Mouse (Mus musculus): ENCODE measurements around the gene H2afv. TPM values are rescaled to one million over a fixed set of nuclear protein-coding genes. Genes with fewer than 3 reads are reported as not detected.

Gene H2afv
- polyA plus RNA-seq, 1 experiment from 2014 or later = 581 TPM

DNA sequence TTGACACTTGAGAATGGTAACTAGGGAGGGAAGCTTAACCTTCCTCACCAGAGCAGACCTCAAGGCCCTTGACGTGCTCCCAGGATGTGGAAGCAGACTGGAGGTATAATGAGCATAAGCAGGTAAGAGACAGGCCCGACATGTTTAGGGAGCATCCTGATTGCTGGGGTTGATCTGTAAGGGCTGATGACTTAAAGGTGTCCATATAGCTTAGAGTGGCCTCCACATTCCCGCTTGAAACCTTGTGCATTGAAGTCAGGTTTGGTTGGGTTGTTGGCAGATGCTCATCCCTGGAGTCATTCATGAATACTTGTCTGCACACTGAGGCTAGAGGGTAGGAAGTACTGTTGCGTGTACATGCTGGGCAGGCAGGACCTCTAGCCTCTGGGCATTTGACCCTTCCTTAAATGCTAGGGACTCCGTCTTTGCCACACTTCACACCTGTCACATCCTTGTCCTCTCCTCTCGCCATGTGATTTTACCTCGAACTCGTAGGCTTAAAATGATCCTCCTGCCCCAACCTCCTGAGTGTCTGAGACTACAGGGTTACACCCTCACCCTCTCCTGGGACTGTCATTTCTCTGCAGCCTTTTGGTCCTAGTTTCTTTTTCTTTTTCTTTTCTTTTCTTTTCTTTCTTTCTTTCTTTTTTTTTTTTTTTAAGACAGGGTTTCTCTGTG is 53.7 kb downstream of the H2afv start:
- Histone ChIP-seq H3K4me2 (ENCODE audit: low read depth, low read length) (peak overlapping the region; percentile 78), H3K9ac (ENCODE audit: low read length) (peak overlapping the region; percentile 93; the same call in 1 of the 2 replicates), H3K4me3 (ENCODE audit: low read length) (peak overlapping the region; percentile 91), H3K4me1 (replicated peaks; ENCODE audit: control insufficient read depth, insufficient read depth, low read length) (peaks cover 11% of the 10 kb centered on the region), H3K36me3 (ENCODE audit: control insufficient read depth, insufficient read depth, low read length) (peaks cover 5% of the 10 kb centered on the region; the same call in 1 of the 2 replicates), H3K27me3 (ENCODE audit: control insufficient read depth, insufficient read depth, low read depth, low read length) (no peaks in the 10 kb centered on the region), H3K27ac (ENCODE audit: low read length) (no peak overlapping the region), H3K9me3 (ENCODE audit: control insufficient read depth, low read length) (no peaks in the 10 kb centered on the region)
- ATAC-seq (ENCODE audit: low read depth) = no peak
- 74% methylated on average over 8 of the region's 8 CpGs for WGBS

GRCm38 (mm10) chr11:6389483-6389921 is 54.7 kb downstream of the H2afv start:
- Histone ChIP-seq H3K36me3 (ENCODE audit: control insufficient read depth, insufficient read depth, low read length) (no peaks in the 10 kb centered on the region), H3K4me1 (replicated peaks; ENCODE audit: control insufficient read depth, insufficient read depth, low read length) (peaks cover 11% of the 10 kb centered on the region), H3K27ac (ENCODE audit: low read length) (peak overlapping the region; percentile 98), H3K9ac (ENCODE audit: low read length) (peak overlapping the region; percentile 93), H3K4me3 (ENCODE audit: low read length) (peak overlapping the region; percentile 91), H3K4me2 (ENCODE audit: low read depth, low read length) (peak overlapping the region; percentile 78), H3K9me3 (ENCODE audit: control insufficient read depth, low read length) (no peaks in the 10 kb centered on the region), H3K27me3 (ENCODE audit: control insufficient read depth, insufficient read depth, low read depth, low read length) (no peaks in the 10 kb centered on the region)
- peak; percentile 18 for ATAC-seq (ENCODE audit: low read depth)
- under 1% methylated on average over 29 of the region's 43 CpGs for WGBS

DNA sequence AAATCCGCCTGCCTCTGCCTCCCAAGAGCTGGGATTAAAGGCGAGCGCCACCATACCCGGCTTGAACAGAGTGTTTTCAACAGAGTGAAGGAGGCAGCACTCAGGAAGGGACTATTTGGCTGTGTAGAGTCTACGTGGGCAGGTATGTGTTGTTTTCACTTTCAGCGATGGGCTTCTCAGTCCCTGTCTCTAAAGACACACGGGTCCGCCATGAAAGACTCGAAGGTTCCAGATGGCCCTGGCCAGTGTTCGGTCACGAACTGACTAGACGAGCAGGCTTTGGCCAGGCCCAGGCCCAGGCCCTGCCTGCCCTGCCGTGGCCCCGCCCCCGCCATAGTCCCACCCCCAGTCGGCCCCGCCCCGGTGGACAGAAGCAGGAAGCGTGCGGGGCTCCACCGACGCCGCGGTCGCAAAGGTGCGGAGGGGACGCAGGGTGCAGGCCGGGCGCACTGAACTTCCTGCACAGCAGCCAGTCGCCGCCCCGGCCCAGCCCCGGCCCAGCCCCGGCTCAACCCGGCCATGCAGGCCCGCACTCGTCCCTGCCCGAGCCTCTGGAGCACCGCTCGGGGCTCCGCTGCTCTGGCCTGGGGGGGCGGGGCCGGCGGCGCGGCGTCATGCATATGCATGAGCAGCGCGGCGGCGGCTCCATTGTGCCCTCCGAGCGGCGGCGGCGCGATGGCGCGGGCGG is 55.4 kb downstream of the H2afv start, which contains the start of gene Zmiz2:
Gene Zmiz2 (plus strand): TSS at position 349 of the 688 bp plus-strand sequence.
- peak within 1 kb of the TSS; percentile 91 for H3K4me3 ChIP-seq (ENCODE audit: low read length)
- H3K4me1 ChIP-seq (replicated peaks; ENCODE audit: control insufficient read depth, insufficient read depth, low read length) = peaks cover 10% of the 10 kb centered on the region
- H3K9ac ChIP-seq (ENCODE audit: low read length) = peak within 1 kb of the TSS; percentile 93
- no peaks in the 10 kb centered on the region for H3K9me3 ChIP-seq (ENCODE audit: control insufficient read depth, low read length)
- no peaks in the 10 kb centered on the region for H3K36me3 ChIP-seq (ENCODE audit: control insufficient read depth, insufficient read depth, low read length)
- peak within 1 kb of the TSS; percentile 98 for H3K27ac ChIP-seq (ENCODE audit: low read length)
- WGBS = 7% methylated on average over 54 of the region's 60 CpGs
- peak; percentile 99 for ATAC-seq (ENCODE audit: low read depth)
- H3K4me2 ChIP-seq (ENCODE audit: low read depth, low read length) = peak within 1 kb of the TSS; percentile 78
- H3K27me3 ChIP-seq (ENCODE audit: control insufficient read depth, insufficient read depth, low read depth, low read length) = no peaks in the 10 kb centered on the region

DNA sequence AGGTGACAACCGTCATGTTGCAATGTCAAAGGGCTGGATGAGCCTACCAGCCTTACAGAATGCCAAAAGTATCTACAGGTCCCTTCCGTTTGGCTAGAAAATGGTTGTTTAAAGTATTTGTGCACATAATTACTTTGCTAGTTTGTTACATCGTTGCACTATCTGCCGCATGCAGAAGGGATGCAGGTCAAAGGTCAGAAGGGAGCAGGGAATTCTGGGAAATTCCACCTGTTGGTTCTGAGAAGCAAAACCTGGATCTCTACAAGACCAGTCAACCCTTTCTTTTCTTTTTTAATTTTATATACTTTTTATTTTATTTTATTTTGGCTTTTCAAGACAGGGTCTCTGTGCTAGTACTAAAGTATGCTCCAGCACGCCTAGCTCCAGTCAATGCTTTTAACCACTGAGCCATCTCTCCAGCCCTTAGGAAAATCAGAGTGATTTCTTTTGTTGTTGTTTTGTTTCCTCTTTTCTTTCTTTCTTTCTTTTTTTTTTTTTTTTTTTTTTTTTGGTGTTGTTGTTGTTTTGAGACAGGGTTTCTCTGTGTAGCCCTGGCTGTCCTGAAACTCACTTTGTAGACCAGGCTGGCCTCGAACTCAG is 56.0 kb downstream of the H2afv start:
- Histone ChIP-seq H3K4me3 (ENCODE audit: low read length) (peak overlapping the region; percentile 91), H3K4me2 (ENCODE audit: low read depth, low read length) (peak overlapping the region; percentile 78), H3K36me3 (ENCODE audit: control insufficient read depth, insufficient read depth, low read length) (no peaks in the 10 kb centered on the region), H3K9ac (ENCODE audit: low read length) (no peak overlapping the region; the same call in 1 of the 2 replicates), H3K9me3 (ENCODE audit: control insufficient read depth, low read length) (no peaks in the 10 kb centered on the region), H3K27ac (ENCODE audit: low read length) (peak overlapping the region; percentile 98), H3K27me3 (ENCODE audit: control insufficient read depth, insufficient read depth, low read depth, low read length) (no peaks in the 10 kb centered on the region), H3K4me1 (replicated peaks; ENCODE audit: control insufficient read depth, insufficient read depth, low read length) (peaks cover 9% of the 10 kb centered on the region)
- ATAC-seq (ENCODE audit: low read depth) = no peak
- 86% methylated on average over 6 of the region's 6 CpGs for WGBS

- no peaks in the 10 kb centered on the region for H3K9me3 ChIP-seq (ENCODE audit: control insufficient read depth, low read length)
- no peak overlapping the region for H3K9ac ChIP-seq (ENCODE audit: low read length)
- H3K4me3 ChIP-seq (ENCODE audit: low read length) = no peak overlapping the region
- H3K4me2 ChIP-seq (ENCODE audit: low read depth, low read length) = no peak overlapping the region
- H3K27me3 ChIP-seq (ENCODE audit: control insufficient read depth, insufficient read depth, low read depth, low read length) = no peaks in the 10 kb centered on the region
- H3K36me3 ChIP-seq (ENCODE audit: control insufficient read depth, insufficient read depth, low read length) = no peaks in the 10 kb centered on the region
- H3K27ac ChIP-seq (ENCODE audit: low read length) = no peak overlapping the region
- no peaks in the 10 kb centered on the region for H3K4me1 ChIP-seq (replicated peaks; ENCODE audit: control insufficient read depth, insufficient read depth, low read length)
- WGBS = 73% methylated on average over 6 of the region's 6 CpGs
- no peak for ATAC-seq (ENCODE audit: low read depth)
These were observed 63.3 kb downstream of the H2afv start for GRCm38 (mm10) chr11:6380916-6381315.

Small RNA genes within 50 kb of the gene (microRNA-seq; reads per million reads assigned to microRNA genes)
- gene Gm22123 (not detected), gene Mir7651 (0.99 reads per million)

Other genes starting within 250 kb of the H2afv start
- 0.30 and 0.33 TPM in 2 replicates for gene A730071L15Rik, start 244.4 kb downstream of the H2afv start, polyA plus RNA-seq (2015; fragmentation: Nextera tagmentation; extraction: Ambion mirVana)
- 36.0 and 37.0 TPM in 2 replicates for gene Nudcd3, start 244.0 kb downstream of the H2afv start, polyA plus RNA-seq (2015; fragmentation: Nextera tagmentation; extraction: Ambion mirVana)
- 0.06 TPM in 1 of 2 replicates, not detected in the other for gene Npc1l1, start 214.3 kb downstream of the H2afv start, polyA plus RNA-seq (2015; fragmentation: Nextera tagmentation; extraction: Ambion mirVana)
- gene Ddx56, start 176.7 kb downstream of the H2afv start, polyA plus RNA-seq (2015; fragmentation: Nextera tagmentation; extraction: Ambion mirVana) = 79.0 and 80.8 TPM in 2 replicates
- 99.9 and 104 TPM in 2 replicates for gene Tmed4, start 169.6 kb downstream of the H2afv start, polyA plus RNA-seq (2015; fragmentation: Nextera tagmentation; extraction: Ambion mirVana)
- gene Ogdh, start 152.8 kb downstream of the H2afv start, polyA plus RNA-seq (2015; fragmentation: Nextera tagmentation; extraction: Ambion mirVana) = 113 and 114 TPM in 2 replicates
- 9.3 and 10.9 TPM in 2 replicates for gene Zmiz2, start 55.4 kb downstream of the H2afv start, polyA plus RNA-seq (2015; fragmentation: Nextera tagmentation; extraction: Ambion mirVana)
- 5,388 and 5,620 TPM in 2 replicates for gene Ppia, start 29.0 kb downstream of the H2afv start, polyA plus RNA-seq (2015; fragmentation: Nextera tagmentation; extraction: Ambion mirVana)
- gene Purb, start 31.5 kb upstream of the H2afv start, polyA plus RNA-seq (2015; fragmentation: Nextera tagmentation; extraction: Ambion mirVana) = 31.2 and 32.6 TPM in 2 replicates
- gene Myo1g, start 76.5 kb upstream of the H2afv start, polyA plus RNA-seq (2015; fragmentation: Nextera tagmentation; extraction: Ambion mirVana) = 3.8 and 5.0 TPM in 2 replicates
- gene Ccm2, start 102.4 kb upstream of the H2afv start, polyA plus RNA-seq (2015; fragmentation: Nextera tagmentation; extraction: Ambion mirVana) = 79.1 and 79.3 TPM in 2 replicates
- gene Nacad, start 161.6 kb upstream of the H2afv start, polyA plus RNA-seq (2015; fragmentation: Nextera tagmentation; extraction: Ambion mirVana) = 1.6 TPM in 2 replicates
- gene Tbrg4, start 181.6 kb upstream of the H2afv start, polyA plus RNA-seq (2015; fragmentation: Nextera tagmentation; extraction: Ambion mirVana) = 31.5 and 34.8 TPM in 2 replicates
- gene Wap, start 194.2 kb upstream of the H2afv start, polyA plus RNA-seq (2015; fragmentation: Nextera tagmentation; extraction: Ambion mirVana) = not detected in 2 replicates
- 0.93 and 1.8 TPM in 2 replicates for gene Ramp3, start 214.1 kb upstream of the H2afv start, polyA plus RNA-seq (2015; fragmentation: Nextera tagmentation; extraction: Ambion mirVana)